Mouse (Mus musculus) neural tube, embryonic 13.5 days (tissue): ENCODE measurements at regions not wholly inside any gene's neighbourhood (a gene's known extent, or its start where the extent isn't known, plus 50 kb on each side); places are given as distances from the start of the nearest gene placed in this dataset.
A peak's percentile ranks its signal among the peaks of the same experiment; 100 is the strongest.

Source experiments
- ATAC-seq: fragments of 200-750 bp; cut with Nextera tagmentation; 2 replicates; pipeline ENCODE4 v1.8.0; 2017; ENCODE audit warnings: low read depth, mild to moderate bottlenecking, moderate TSS enrichment, moderate library complexity
- H3K27ac ChIP-seq: fragments of 300-500 bp; sonication (generic); replicated peaks from 2 replicates; pipeline ENCODE4 v1.5.1; 2015; ENCODE audit warnings: moderate library complexity, mild to moderate bottlenecking, inconsistent platforms
- H3K27me3 ChIP-seq: fragments of 300-500 bp; sonication (generic); 2 replicates; pipeline ENCODE4 v1.6.1; 2015; ENCODE audit warnings: mild to moderate bottlenecking, inconsistent platforms
- H3K36me3 ChIP-seq: fragments of 300-500 bp; sonication (generic); 2 replicates; pipeline ENCODE4 v1.6.1; 2015; ENCODE audit warnings: mild to moderate bottlenecking, inconsistent platforms
- H3K4me1 ChIP-seq: fragments of 300-500 bp; sonication (generic); replicated peaks from 2 replicates; pipeline ENCODE4 v1.6.1; 2015; ENCODE audit warnings: inconsistent platforms
- H3K4me2 ChIP-seq: fragments of 300-500 bp; sonication (generic); 2 replicates; pipeline ENCODE4 v1.6.1; 2015; ENCODE audit warnings: inconsistent platforms, mild to moderate bottlenecking, moderate library complexity
- H3K4me3 ChIP-seq: fragments of 300-500 bp; sonication (generic); 2 replicates; pipeline ENCODE4 v1.5.1; 2015; ENCODE audit warnings: mild to moderate bottlenecking, inconsistent platforms
- H3K9ac ChIP-seq: fragments of 300-500 bp; sonication (generic); 2 replicates; pipeline ENCODE4 v1.6.1; 2015; ENCODE audit warnings: moderate library complexity, mild to moderate bottlenecking, inconsistent platforms
- H3K9me3 ChIP-seq: fragments of 300-500 bp; sonication (generic); 2 replicates; pipeline ENCODE4 v1.6.1; 2016; ENCODE audit warnings: inconsistent platforms
- WGBS: fragments of 180-500 bp; shearing (Covaris S2); methylation state at CpG from one replicate; pipeline ENCODE4 v1.1.7; 2015; 5-methylcytosine and 5-hydroxymethylcytosine counted together

DNA sequence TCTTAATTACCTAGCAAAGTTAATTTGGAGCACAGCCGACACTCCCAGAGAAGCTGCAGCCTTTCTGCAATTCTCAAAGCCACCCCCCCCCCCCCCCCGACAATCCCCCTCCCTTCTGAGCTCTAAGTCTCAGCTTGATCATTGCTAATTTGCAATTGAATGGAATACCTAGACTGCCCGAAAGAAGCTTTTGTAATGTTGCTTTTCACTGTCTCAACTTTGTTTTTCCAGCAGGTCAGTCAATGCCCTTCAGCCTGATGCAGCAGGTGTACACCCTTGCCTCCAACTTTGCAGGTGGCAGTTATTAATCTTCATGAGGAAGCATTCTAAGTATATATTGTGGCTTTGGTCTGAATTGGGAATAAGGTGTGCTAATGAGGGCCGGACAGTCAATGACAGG is 1006.6 kb upstream of the Gm8797 start:
- H3K4me1 ChIP-seq = no peaks in the 10 kb centered on the region
- H3K27ac ChIP-seq = no peak overlapping the region
- no peaks in the 10 kb centered on the region for H3K36me3 ChIP-seq
- no peak overlapping the region for H3K4me2 ChIP-seq
- H3K4me3 ChIP-seq = no peak overlapping the region
- H3K27me3 ChIP-seq = no peaks in the 10 kb centered on the region
- no peak for ATAC-seq
- WGBS = 60% methylated on average over 4 of the region's 4 CpGs
- H3K9ac ChIP-seq = no peak overlapping the region
- peaks cover 14% of the 10 kb centered on the region for H3K9me3 ChIP-seq

DNA sequence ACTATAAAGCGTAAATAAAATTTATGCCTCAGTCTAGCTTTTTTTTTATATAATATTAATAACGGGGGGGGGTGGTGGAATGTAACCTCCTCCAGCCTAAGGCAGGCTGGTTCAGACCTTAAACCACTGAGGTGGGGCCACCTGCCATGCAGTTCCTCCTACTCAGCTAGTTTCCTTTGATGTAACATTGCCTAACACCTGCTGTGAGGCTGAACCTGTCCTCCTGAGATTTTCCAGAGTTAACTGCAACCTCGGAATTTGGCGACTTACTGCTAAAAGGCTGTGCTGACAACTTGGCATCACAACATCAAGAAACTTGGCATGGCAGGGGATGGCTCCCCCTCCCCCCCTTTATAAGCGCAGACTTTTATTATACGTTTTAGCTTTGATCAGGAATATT is 1006.0 kb upstream of the Gm8797 start:
- no peak overlapping the region for H3K27ac ChIP-seq
- no peaks in the 10 kb centered on the region for H3K36me3 ChIP-seq
- H3K4me2 ChIP-seq = no peak overlapping the region
- H3K4me3 ChIP-seq = no peak overlapping the region
- no peak for ATAC-seq
- peaks cover 14% of the 10 kb centered on the region for H3K9me3 ChIP-seq
- 87% methylated on average over 6 of the region's 6 CpGs for WGBS
- H3K9ac ChIP-seq = no peak overlapping the region
- no peaks in the 10 kb centered on the region for H3K27me3 ChIP-seq
- H3K4me1 ChIP-seq = no peaks in the 10 kb centered on the region

DNA sequence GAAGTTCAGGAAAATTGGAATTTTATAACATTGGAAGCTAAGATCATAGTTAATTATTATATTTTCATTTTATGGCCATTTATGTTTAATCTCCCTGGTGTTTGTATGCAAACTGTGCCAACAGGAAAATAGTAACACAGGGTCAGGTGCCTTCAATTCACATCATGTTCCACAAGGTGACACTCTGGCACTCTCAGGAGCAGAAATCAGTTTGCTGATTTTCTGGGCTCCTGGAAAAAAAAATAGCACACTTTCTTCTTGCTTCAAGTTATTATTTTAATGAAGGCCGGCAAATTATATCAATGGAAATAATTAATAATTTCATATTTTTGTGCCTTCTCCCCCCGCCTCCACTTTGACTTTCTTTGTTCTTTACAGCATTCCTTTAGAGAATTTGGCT is 994.5 kb upstream of the Gm8797 start:
- 94% methylated on average over 2 of the region's 2 CpGs for WGBS
- Histone ChIP-seq H3K9me3 (0 out of 2 replicates have a peak, but pooled peaks cover 8% of the 10 kb centered on the region), H3K27me3 (no peaks in the 10 kb centered on the region), H3K4me1 (no peaks in the 10 kb centered on the region), H3K4me3 (no peak overlapping the region), H3K9ac (no peak overlapping the region), H3K27ac (no peak overlapping the region), H3K4me2 (no peak overlapping the region), H3K36me3 (no peaks in the 10 kb centered on the region)
- ATAC-seq = no peak

DNA sequence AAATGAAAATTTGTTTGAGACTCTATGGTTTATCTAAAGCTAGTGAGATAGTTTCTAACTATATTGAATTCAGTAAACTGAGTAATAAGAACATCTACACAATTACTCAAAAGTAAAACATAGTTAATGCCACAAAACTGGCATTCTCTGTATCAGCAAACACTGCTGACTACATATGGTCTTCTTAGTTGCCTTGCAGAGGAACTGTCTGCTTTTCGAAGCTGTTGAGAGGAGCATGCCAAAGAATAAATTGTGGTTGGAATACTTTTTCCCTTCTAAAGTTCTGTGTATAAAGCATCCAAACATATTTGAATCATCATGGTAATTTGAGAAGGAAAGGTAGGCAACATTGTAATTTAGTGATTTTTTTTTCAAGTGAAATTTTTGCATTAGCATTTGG is 993.5 kb upstream of the Gm8797 start:
- Histone ChIP-seq H3K4me2 (no peak overlapping the region), H3K4me1 (no peaks in the 10 kb centered on the region), H3K27me3 (no peaks in the 10 kb centered on the region), H3K4me3 (no peak overlapping the region), H3K9ac (no peak overlapping the region), H3K9me3 (0 out of 2 replicates have a peak, but pooled peaks cover 1% of the 10 kb centered on the region), H3K36me3 (no peaks in the 10 kb centered on the region), H3K27ac (no peak overlapping the region)
- 88% methylated on average over 1 of the region's 1 CpGs for WGBS
- ATAC-seq = no peak

- Histone ChIP-seq H3K4me1 (no peaks in the 10 kb centered on the region), H3K4me2 (no peak overlapping the region), H3K36me3 (no peaks in the 10 kb centered on the region), H3K27me3 (no peaks in the 10 kb centered on the region), H3K4me3 (no peak overlapping the region), H3K9ac (no peak overlapping the region), H3K9me3 (no peaks in the 10 kb centered on the region), H3K27ac (no peak overlapping the region)
- WGBS = 83% methylated on average over 2 of the region's 2 CpGs
- ATAC-seq = no peak
Measured at GRCm38 (mm10) chr3:4763076-4763475, 987.5 kb upstream of the Gm8797 start.

DNA sequence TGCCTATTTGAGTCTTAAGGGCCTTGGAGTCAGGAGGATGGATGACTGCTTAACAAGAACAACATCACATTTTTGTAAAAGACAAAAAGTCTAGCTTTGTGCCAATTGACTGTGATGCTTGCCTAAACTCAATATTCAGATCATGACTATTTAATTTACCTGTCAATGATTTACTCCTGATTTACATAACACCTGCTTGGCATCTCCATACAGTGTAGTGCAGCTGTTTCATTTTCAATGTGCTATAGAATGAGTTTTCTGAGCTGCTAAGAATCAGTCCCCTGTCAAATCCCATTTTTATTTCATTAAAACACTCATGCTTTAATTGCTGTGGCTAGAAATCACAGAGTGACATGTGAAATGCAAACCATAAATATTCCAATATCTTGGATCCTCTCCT is 974.0 kb upstream of the Gm8797 start:
- H3K4me2 ChIP-seq = no peak overlapping the region
- no peaks in the 10 kb centered on the region for H3K4me1 ChIP-seq
- H3K9me3 ChIP-seq = no peaks in the 10 kb centered on the region
- H3K4me3 ChIP-seq = no peak overlapping the region
- no peak overlapping the region for H3K9ac ChIP-seq
- H3K27ac ChIP-seq = no peak overlapping the region
- H3K36me3 ChIP-seq = no peaks in the 10 kb centered on the region
- ATAC-seq = peak; percentile 61; the same call in 1 of the 2 replicates
- no peaks in the 10 kb centered on the region for H3K27me3 ChIP-seq

DNA sequence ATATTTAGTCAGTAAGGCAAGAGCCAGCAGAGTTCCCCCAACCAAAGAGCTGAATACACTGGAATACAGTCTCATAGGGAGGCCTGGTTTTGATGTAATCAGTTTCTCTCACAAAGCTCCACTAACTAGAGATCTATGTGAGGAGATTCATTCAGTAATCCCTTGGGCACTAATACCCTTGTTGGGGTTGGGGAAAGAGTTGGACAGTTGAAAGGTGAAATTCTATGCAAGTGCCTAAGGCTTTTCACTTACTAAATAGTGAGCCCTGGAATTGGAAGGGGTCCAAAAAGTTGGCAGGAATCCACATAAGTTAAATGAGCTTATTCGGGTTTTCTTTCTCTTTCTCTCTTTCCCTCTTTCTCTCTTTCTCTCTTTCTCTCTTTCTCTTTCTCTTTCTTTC is 965.4 kb upstream of the Gm8797 start:
- H3K9me3 ChIP-seq = no peaks in the 10 kb centered on the region
- H3K9ac ChIP-seq = no peak overlapping the region
- no peaks in the 10 kb centered on the region for H3K4me1 ChIP-seq
- H3K27me3 ChIP-seq = no peaks in the 10 kb centered on the region
- H3K4me2 ChIP-seq = no peak overlapping the region
- H3K27ac ChIP-seq = no peak overlapping the region
- 82% methylated on average over 1 of the region's 1 CpGs for WGBS
- H3K36me3 ChIP-seq = no peaks in the 10 kb centered on the region
- no peak overlapping the region for H3K4me3 ChIP-seq
- ATAC-seq = no peak

DNA sequence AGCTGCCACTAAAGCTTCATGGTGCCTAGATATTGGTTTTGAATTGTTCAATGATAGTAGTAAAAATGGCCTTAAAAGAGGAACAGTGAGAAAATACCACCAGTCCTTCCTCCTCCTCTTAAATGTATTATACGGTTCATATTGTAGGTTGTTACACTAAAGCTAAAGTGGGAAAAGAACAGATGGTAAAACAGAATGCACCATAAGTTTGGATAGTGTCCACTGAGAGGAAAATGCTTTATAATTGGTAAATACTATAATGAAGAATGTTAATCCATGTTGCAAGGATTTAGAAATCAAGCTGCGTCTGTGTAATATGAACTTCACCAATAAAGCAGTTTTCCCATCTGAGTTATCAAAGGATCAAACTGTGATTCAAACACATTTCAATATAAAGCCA is 957.5 kb upstream of the Gm8797 start:
- Histone ChIP-seq H3K27me3 (no peaks in the 10 kb centered on the region), H3K4me3 (no peak overlapping the region), H3K27ac (no peak overlapping the region), H3K9ac (no peak overlapping the region), H3K9me3 (no peaks in the 10 kb centered on the region), H3K4me2 (no peak overlapping the region), H3K36me3 (no peaks in the 10 kb centered on the region), H3K4me1 (peaks cover 22% of the 10 kb centered on the region)
- no peak for ATAC-seq
- WGBS = 90% methylated on average over 2 of the region's 2 CpGs

- peak overlapping the region; percentile 81 for H3K27ac ChIP-seq
Measured at GRCm38 (mm10) chr3:4796041-4796908, 954.3 kb upstream of the Gm8797 start.

DNA sequence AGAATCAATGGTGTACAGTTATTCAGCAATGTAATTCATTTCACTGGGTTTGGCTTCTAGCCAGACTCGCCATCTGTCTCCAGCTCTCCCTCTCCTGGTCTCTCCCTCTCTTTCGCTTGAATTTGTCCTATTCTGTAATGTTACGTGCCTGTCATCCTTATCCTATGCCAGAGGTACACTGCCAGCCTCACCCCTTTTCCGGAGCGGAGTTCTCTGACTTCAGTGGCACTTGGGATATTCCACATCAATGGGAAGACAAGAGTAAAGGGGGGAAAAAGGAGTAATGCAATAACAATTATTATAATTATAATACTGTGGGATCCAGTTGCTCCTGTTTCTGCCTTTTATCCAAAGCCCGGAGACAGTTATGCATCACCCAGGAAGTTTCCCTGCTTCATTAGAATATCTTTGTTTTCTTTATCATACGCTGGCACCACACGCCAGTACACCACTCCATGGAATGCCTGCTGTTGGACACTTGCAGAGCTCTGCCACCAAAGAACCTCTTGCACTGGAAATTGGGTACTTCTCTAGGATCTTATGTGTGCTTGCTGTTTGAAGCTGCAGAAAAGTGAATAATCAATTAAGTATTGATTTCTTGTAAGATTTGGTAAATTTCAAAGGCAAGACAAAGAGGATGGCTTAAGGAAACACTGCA is 953.6 kb upstream of the Gm8797 start:
- Histone ChIP-seq H3K36me3 (no peaks in the 10 kb centered on the region), H3K27ac (peak overlapping the region; percentile 81), H3K4me2 (peak overlapping the region; percentile 51), H3K4me3 (peak overlapping the region; percentile 32), H3K4me1 (peaks cover 27% of the 10 kb centered on the region), H3K27me3 (no peaks in the 10 kb centered on the region), H3K9me3 (no peaks in the 10 kb centered on the region), H3K9ac (peak overlapping the region; percentile 41)
- peak; percentile 87 for ATAC-seq
- 31% methylated on average over 8 of the region's 8 CpGs for WGBS

More at GRCm38 (mm10) chr3:4796041-4796908, 954.3 kb upstream of the Gm8797 start:
- no peaks in the 10 kb centered on the region for H3K9me3 ChIP-seq
- H3K9ac ChIP-seq = peak overlapping the region; percentile 41; the same call in 1 of the 2 replicates
- H3K4me3 ChIP-seq = peak overlapping the region; percentile 32
- no peaks in the 10 kb centered on the region for H3K27me3 ChIP-seq
- H3K4me2 ChIP-seq = peak overlapping the region; percentile 51
- peaks cover 27% of the 10 kb centered on the region for H3K4me1 ChIP-seq
- WGBS = 24% methylated on average over 6 of the region's 6 CpGs
- H3K36me3 ChIP-seq = no peaks in the 10 kb centered on the region
- ATAC-seq = peak; percentile 89

DNA sequence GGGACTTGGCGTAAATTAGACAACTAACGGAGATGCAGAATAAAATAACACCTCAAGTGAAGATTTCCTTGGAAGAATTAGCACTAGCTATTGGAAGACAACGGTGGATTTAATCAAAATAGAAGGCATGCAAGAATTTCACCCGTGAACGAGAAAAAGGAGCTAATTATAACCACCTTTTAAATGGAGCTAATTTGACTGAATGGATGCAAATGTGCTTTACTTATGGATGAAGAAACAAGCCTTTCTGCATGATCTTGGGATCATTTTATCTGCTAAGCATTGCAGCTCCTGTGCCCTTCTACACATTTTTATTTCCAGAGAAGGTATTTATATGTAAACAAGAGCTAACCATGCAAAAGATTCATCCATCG is 953.1 kb upstream of the Gm8797 start:
- H3K27me3 ChIP-seq = no peaks in the 10 kb centered on the region
- ATAC-seq = no peak
- H3K9ac ChIP-seq = peak overlapping the region; percentile 41
- H3K36me3 ChIP-seq = no peaks in the 10 kb centered on the region
- H3K27ac ChIP-seq = peak overlapping the region; percentile 81
- WGBS = 43% methylated on average over 6 of the region's 6 CpGs
- peak overlapping the region; percentile 32 for H3K4me3 ChIP-seq
- peak overlapping the region; percentile 51 for H3K4me2 ChIP-seq
- no peaks in the 10 kb centered on the region for H3K9me3 ChIP-seq
- H3K4me1 ChIP-seq = peaks cover 27% of the 10 kb centered on the region

DNA sequence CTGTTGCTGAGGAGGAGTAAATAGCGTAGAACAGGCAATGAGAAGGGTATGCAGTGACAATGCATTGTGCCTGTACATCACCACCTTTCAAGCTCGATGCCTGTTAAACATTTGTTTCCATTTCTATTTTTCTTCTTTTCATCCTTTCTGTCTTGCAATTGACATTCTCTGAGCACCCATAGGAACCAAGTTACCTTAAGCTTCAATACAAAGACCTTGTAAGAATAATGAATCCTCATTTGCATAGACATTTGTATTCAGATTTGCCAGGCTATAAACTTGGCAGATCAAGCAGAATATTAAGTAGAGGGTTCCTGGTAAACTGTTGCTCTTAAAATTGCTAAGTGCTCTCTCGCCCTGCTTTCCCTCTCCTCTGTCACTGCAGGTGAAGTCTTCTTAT is 952.2 kb upstream of the Gm8797 start:
- Histone ChIP-seq H3K4me3 (peak overlapping the region; percentile 32), H3K27me3 (no peaks in the 10 kb centered on the region), H3K4me1 (peaks cover 27% of the 10 kb centered on the region), H3K36me3 (no peaks in the 10 kb centered on the region), H3K9me3 (no peaks in the 10 kb centered on the region), H3K9ac (no peak overlapping the region), H3K27ac (no peak overlapping the region; the same call in 1 of the 2 replicates), H3K4me2 (peak overlapping the region; percentile 51)
- ATAC-seq = no peak
- WGBS = 27% methylated on average over 3 of the region's 3 CpGs
